Mouse (Mus musculus) lung, embryonic 16.5 days (tissue): ENCODE data around the gene Tial1. TPM values are rescaled to one million over a fixed set of nuclear protein-coding genes. Genes with fewer than 3 reads are reported as not detected.

Experiments used
- ATAC-seq: fragments of 200-750 bp; cut with Nextera tagmentation; 2 replicates; pipeline ENCODE4 v1.8.0; 2017; ENCODE audit warnings: low read depth, mild to moderate bottlenecking, moderate library complexity
- H3K27ac ChIP-seq: fragments of 300-500 bp; sonication (generic); 2 replicates; pipeline ENCODE4 v1.5.1; 2014; ENCODE audit warnings: mild to moderate bottlenecking, control low read depth, low read length
- H3K27me3 ChIP-seq: fragments of 300-500 bp; sonication (generic); 2 replicates; pipeline ENCODE4 v1.6.1; 2014; ENCODE audit warnings: low read depth, low read length, mixed read lengths; ENCODE audit not compliant: control insufficient read depth, insufficient read depth
- H3K36me3 ChIP-seq: fragments of 300-500 bp; sonication (generic); 2 replicates; pipeline ENCODE4 v1.6.1; 2014; ENCODE audit warnings: low read length; ENCODE audit not compliant: control insufficient read depth, insufficient read depth
- H3K4me1 ChIP-seq: fragments of 300-500 bp; sonication (generic); replicated peaks from 2 replicates; pipeline ENCODE4 v1.6.1; 2014; ENCODE audit warnings: low read length, mixed read lengths; ENCODE audit not compliant: control insufficient read depth, insufficient read depth
- H3K4me2 ChIP-seq: fragments of 300-500 bp; sonication (generic); 2 replicates; pipeline ENCODE4 v1.6.1; 2014; ENCODE audit warnings: low read depth, low read length, control low read depth
- H3K4me3 ChIP-seq: fragments of 300-500 bp; sonication (generic); 2 replicates; pipeline ENCODE4 v1.5.1; 2014; ENCODE audit warnings: mild to moderate bottlenecking, low read length, control low read depth
- H3K9ac ChIP-seq: fragments of 300-500 bp; sonication (generic); 2 replicates; pipeline ENCODE4 v1.6.1; 2014; ENCODE audit warnings: low read length, control low read depth
- H3K9me3 ChIP-seq: fragments of 300-500 bp; sonication (generic); 2 replicates; pipeline ENCODE4 v1.6.1; 2016; ENCODE audit warnings: low read length; ENCODE audit not compliant: control insufficient read depth
- WGBS: fragments of 180-500 bp; shearing (Covaris S2); extraction: QIAGEN DNeasy Blood & Tissue Kit; methylation state at CpG from one replicate; pipeline ENCODE4 v1.1.7; 2014; 5-methylcytosine and 5-hydroxymethylcytosine counted together
- polyA plus RNA-seq: library from polyadenylated mRNA; unstranded; fragments of >200 nt; fragmentation: Nextera tagmentation; extraction: Ambion mirVana; gene quantifications from 2 replicates; pipeline ENCODE4 v1.2.1, GENCODE M21; 2015

Tial1 gene
- polyA plus RNA-seq, 1 experiment from 2014 or later, result 27.1 TPM

DNA sequence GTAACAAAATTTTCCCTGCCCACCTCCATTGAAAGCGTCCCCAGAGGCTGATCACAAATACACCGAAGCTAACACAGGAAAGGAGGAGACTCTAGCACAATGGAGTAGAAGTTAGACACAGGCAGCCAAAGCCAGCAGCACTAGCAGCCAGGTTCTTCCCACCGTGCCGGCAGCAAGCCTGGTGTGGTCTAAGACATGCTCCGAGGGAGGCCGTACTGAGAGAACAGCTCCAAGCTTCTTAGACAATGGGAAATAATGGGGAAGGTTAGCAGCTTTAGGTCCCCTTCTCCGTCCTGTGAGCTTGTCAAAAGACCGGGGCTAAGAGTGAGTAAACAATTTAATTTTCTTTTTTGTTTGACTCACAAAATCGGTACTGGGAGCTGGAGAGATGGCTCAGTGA is 41.8 kb downstream of the Tial1 start:
- H3K36me3 ChIP-seq, result no peaks in the 10 kb centered on the region
- H3K9me3 ChIP-seq, result no peaks in the 10 kb centered on the region
- H3K9ac ChIP-seq, result no peak overlapping the region
- no peak overlapping the region for H3K4me2 ChIP-seq
- H3K4me1 ChIP-seq, result peaks cover 19% of the 10 kb centered on the region
- ATAC-seq, result no peak
- H3K27me3 ChIP-seq, result peaks cover 43% of the 10 kb centered on the region
- H3K27ac ChIP-seq, result no peak overlapping the region
- H3K4me3 ChIP-seq, result no peak overlapping the region
- WGBS, result 17% methylated on average over 9 of the region's 9 CpGs

DNA sequence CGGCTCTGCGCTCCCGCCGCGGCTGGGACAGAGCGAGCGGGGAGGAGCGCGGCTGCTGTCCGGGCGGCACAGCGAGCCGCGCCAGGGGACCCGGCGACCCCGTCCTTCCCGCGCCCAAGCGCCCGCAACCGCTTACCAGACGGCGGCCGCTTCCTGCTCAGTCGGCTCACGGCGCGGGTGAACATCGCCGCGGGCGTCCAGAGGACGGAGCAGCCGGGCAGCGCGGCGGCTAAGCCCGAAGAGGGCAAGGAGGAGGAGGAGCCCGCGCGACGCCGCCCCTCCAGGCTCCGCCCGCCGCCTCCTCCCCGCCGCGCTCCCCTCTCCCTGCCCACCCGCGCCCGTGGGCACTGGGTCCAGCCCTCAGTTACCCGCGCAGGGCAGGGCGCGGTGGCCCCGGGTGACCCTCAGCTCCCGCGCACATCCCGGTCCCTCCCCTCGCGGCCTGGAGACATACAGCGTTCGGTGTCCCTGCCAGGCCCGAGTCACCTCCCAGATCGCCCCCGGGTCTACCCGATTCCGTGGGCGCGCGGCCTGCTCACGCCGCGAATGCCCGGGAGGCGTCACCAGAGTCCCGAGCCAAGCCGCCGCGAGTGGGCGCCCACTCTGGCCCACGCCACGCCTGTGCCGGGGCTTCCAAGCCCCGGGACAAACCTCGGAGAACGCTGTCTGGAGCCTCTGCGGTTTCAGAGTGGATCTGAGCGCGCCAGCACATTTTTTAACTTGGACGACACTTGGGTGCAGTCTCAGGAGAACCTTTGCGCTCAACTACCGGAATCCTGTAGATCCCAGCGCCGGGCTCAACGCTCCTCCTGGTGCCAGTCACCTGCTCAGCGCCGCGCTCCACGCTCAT is 43.4 kb downstream of the Tial1 start, which contains the start of gene Rgs10:
Gene Rgs10, minus strand, starts transcription at position 829 of the 850 bp plus-strand sequence.
- Histone ChIP-seq H3K27me3 (peaks cover 43% of the 10 kb centered on the region), H3K4me3 (peak within 1 kb of the TSS; percentile 79)
- under 1% methylated on average over 84 of the region's 102 CpGs for WGBS

DNA sequence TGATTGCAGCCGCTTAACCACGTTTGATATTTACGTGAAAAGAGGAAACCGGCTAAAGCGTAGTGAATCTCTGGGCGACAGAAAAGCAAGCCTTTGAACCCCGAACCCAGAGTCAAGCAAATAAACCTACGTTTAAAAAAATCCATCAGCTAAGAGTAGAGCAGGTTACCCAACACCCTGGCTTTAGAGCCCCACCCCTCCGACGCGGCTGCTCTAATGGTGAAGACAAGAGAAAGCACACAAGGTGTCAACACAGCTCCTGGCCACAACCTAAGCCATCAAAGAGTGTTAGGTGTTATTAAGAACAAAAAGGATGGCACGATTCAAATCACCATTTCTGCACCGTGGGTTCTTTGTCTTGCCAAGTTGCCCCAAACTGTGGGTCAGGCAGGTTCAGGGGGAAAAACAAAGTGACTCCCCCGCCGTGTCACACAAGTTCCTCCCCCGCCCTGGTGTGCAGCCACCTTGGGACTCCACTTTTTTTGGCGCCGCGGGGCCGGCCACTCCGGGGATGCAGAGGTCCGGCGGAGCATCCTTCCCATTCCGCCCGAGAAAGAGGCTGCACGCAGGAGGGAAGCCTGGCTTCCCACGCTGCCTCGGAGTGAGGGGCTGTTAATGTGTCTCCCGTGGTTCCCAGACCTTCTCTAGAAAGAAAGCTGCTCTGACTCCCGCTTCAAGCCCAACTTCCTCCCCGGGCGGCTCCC is 44.1 kb downstream of the Tial1 start:
- Histone ChIP-seq H3K9ac (peak overlapping the region; percentile 79), H3K4me1 (peaks cover 28% of the 10 kb centered on the region), H3K4me3 (peak overlapping the region; percentile 79), H3K27ac (no peak overlapping the region), H3K36me3 (no peaks in the 10 kb centered on the region), H3K9me3 (no peaks in the 10 kb centered on the region), H3K4me2 (peak overlapping the region; percentile 98), H3K27me3 (peaks cover 43% of the 10 kb centered on the region)
- 2% methylated on average over 32 of the region's 32 CpGs for WGBS
- no peak for ATAC-seq

More for the DNA sequence above, 43.4 kb downstream of the Tial1 start, which contains the start of gene Rgs10:
- ATAC-seq, result peak; percentile 93
- peaks cover 26% of the 10 kb centered on the region for H3K4me1 ChIP-seq
- peak within 1 kb of the TSS; percentile 79 for H3K9ac ChIP-seq
- no peaks in the 10 kb centered on the region for H3K9me3 ChIP-seq
- H3K4me2 ChIP-seq, result peak within 1 kb of the TSS; percentile 98
- H3K36me3 ChIP-seq, result no peaks in the 10 kb centered on the region
- 0 out of 2 replicates have a peak within 1 kb of the TSS, but pooled peaks have one; percentile 16 for H3K27ac ChIP-seq

DNA sequence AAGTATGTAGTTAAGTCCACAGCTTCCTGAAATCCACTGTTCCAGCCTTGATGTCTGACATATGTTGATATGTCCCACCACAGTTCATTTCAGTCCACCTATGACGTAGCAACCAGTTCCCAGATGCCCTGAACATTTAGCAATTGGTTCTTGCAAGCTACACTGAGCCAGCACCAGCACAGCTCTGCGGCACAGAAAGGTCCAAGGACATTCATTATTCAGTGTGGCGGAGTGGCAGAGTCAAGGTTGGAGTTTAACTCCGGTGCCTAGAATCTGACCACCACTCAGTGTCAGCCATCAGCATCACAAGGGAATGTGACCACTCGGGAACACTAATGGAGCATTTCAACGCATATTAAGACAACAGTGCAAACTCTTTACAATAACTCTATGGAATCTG is 44.9 kb downstream of the Tial1 start:
- H3K4me3 ChIP-seq, result peak overlapping the region; percentile 79
- 56% methylated on average over 6 of the region's 6 CpGs for WGBS
- ATAC-seq, result no peak
- H3K4me1 ChIP-seq, result peaks cover 32% of the 10 kb centered on the region
- no peaks in the 10 kb centered on the region for H3K9me3 ChIP-seq
- no peaks in the 10 kb centered on the region for H3K36me3 ChIP-seq
- H3K4me2 ChIP-seq, result peak overlapping the region; percentile 98
- H3K27me3 ChIP-seq, result peaks cover 43% of the 10 kb centered on the region
- H3K9ac ChIP-seq, result no peak overlapping the region
- H3K27ac ChIP-seq, result no peak overlapping the region

- no peak for ATAC-seq
- H3K4me3 ChIP-seq, result no peak overlapping the region
Measured at GRCm38 (mm10) chr7:128414433-128414832, 47.1 kb downstream of the Tial1 start.

GRCm38 (mm10) chr7:128412071-128412833 is 49.3 kb downstream of the Tial1 start:
- Histone ChIP-seq H3K4me1 (peaks cover 31% of the 10 kb centered on the region), H3K27ac (peak overlapping the region; percentile 52), H3K27me3 (peaks cover 14% of the 10 kb centered on the region), H3K9ac (no peak overlapping the region), H3K4me3 (no peak overlapping the region), H3K9me3 (no peaks in the 10 kb centered on the region), H3K4me2 (peak overlapping the region; percentile 21), H3K36me3 (no peaks in the 10 kb centered on the region)
- WGBS, result 40% methylated on average over 10 of the region's 10 CpGs
- peak; percentile 76 for ATAC-seq

More at GRCm38 (mm10) chr7:128414433-128414832, 47.1 kb downstream of the Tial1 start:
- peaks cover 37% of the 10 kb centered on the region for H3K4me1 ChIP-seq
- H3K9ac ChIP-seq, result 0 out of 2 replicates have a peak overlapping the region, but pooled peaks have one; percentile 0
- 23% methylated on average over 8 of the region's 8 CpGs for WGBS
- H3K27me3 ChIP-seq, result peaks cover 25% of the 10 kb centered on the region
- no peaks in the 10 kb centered on the region for H3K9me3 ChIP-seq
- H3K27ac ChIP-seq, result no peak overlapping the region
- H3K4me2 ChIP-seq, result 0 out of 2 replicates have a peak overlapping the region, but pooled peaks have one; percentile 1
- no peaks in the 10 kb centered on the region for H3K36me3 ChIP-seq

GRCm38 (mm10) chr7:128410708-128411413 is 50.7 kb downstream of the Tial1 start:
- 0 out of 2 replicates have a peak overlapping the region, but pooled peaks have one; percentile 19 for H3K4me2 ChIP-seq
- peak; percentile 24; the same call in 1 of the 2 replicates for ATAC-seq
- H3K4me3 ChIP-seq, result no peak overlapping the region
- WGBS, result 36% methylated on average over 11 of the region's 11 CpGs
- H3K9ac ChIP-seq, result no peak overlapping the region
- H3K4me1 ChIP-seq, result peaks cover 31% of the 10 kb centered on the region
- no peaks in the 10 kb centered on the region for H3K9me3 ChIP-seq
- no peaks in the 10 kb centered on the region for H3K36me3 ChIP-seq
- H3K27me3 ChIP-seq, result peaks cover 6% of the 10 kb centered on the region
- peak overlapping the region; percentile 29; the same call in 1 of the 2 replicates for H3K27ac ChIP-seq

DNA sequence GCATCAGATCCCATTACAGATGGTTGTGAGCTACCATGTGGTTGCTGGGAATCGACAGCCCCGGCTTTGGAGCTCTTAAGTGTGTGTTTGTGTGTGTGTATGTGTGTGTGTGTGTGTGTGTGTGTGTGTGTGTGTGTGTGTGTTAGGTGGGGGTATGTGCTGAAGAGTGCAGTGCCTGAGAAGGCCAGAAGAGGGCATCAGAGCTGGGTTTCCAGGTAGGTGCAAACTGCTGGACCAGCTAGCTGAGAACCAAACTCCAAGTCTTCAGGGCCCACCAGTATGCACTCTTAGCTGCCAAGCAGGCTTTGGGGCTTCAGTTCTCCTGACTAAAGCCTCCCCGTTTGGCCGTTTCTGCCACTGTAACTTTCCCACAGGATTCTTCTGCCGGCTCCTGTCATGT is 53.3 kb downstream of the Tial1 start:
- no peaks in the 10 kb centered on the region for H3K36me3 ChIP-seq
- no peaks in the 10 kb centered on the region for H3K27me3 ChIP-seq
- no peak overlapping the region for H3K4me2 ChIP-seq
- 70% methylated on average over 5 of the region's 5 CpGs for WGBS
- H3K9me3 ChIP-seq, result no peaks in the 10 kb centered on the region
- peaks cover 15% of the 10 kb centered on the region for H3K4me1 ChIP-seq
- H3K4me3 ChIP-seq, result no peak overlapping the region
- no peak for ATAC-seq
- H3K9ac ChIP-seq, result no peak overlapping the region
- H3K27ac ChIP-seq, result no peak overlapping the region
